Mouse (Mus musculus) brown adipose tissue, adult 24 weeks (tissue): ENCODE data around the gene Mrps23. TPM values are rescaled to one million over a fixed set of nuclear protein-coding genes. Genes with fewer than 3 reads are reported as not detected.
"Not testable (repeated sequence)": the region's sequence is repeated elsewhere in the genome, so short reads cannot be mapped to it uniquely, and the experiment has no call there.

Experiments used
- H3K27ac ChIP-seq: fragments of 200-500 bp; replicated peaks from 2 replicates; pipeline ENCODE4 v1.5.1; 2012; ENCODE audit warnings: low read depth, mild to moderate bottlenecking, low read length
- H3K4me1 ChIP-seq: fragments of 200-500 bp; 2 replicates; pipeline ENCODE4 v1.6.1; 2012; ENCODE audit warnings: low read length, mixed read lengths; ENCODE audit not compliant: control insufficient read depth, insufficient read depth, insufficient read length
- H3K4me3 ChIP-seq: fragments of 200-500 bp; 2 replicates; pipeline ENCODE4 v1.5.1; 2012; ENCODE audit warnings: low read depth, mild to moderate bottlenecking, low read length, moderate library complexity; ENCODE audit not compliant: insufficient read depth
- polyA plus RNA-seq: library from polyadenylated mRNA; stranded (reverse); fragments of >200 nt; gene quantifications from 2 replicates; pipeline ENCODE4 v1.2.4, GENCODE M21; 2012; ENCODE audit not compliant: missing spikeins, insufficient read depth, insufficient read length

Gene Mrps23
- polyA plus RNA-seq, 1 experiment: 192 TPM

DNA sequence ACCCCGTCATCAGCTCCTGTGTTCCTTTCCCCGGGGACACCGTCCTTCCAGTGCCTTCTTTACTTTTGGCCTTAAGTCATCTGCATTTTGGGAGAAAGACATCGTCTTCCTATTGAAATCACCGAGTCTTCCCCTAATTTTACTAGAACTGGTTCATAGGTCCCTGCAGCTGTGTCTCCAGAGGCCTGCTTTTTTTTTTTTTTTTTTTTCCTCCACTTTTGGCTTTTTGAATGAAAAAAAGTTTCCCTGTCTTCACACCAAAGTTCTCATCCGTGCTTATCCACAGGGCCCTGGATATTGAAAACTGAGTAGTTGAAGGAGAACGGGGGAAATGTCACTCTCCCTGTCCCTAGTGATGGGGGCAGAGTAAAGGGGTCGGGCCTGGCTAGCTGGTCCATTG, 16.0 kb upstream of the Mrps23 start:
- Histone ChIP-seq H3K4me1 (peaks cover 2% of the 10 kb centered on the region; the same call in 1 of the 2 replicates), H3K27ac (peak overlapping the region; percentile 70), H3K4me3 (peak overlapping the region; percentile 53)

DNA sequence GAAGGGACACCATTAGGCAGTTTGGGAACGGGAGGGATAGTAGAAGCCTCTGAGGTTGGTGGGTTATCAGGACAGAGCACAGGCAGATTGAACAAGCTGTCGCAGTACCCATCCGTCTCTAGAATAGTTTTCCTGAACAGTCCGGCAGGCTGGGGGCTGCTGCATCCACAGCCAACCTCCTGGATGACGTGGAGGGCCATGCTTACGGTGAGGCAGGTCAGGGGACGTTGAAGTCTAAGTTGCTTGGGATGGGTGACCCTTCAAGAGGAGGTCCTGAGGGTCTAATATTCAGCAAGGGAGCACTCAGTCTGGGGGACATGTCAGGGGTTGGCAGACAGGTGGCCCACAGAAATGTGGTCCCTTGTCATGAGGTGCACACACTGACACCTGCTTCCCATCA, 15.6 kb upstream of the Mrps23 start:
- no peak overlapping the region for H3K4me3 ChIP-seq
- no peak overlapping the region for H3K27ac ChIP-seq
- H3K4me1 ChIP-seq: peaks cover 2% of the 10 kb centered on the region; the same call in 1 of the 2 replicates

DNA sequence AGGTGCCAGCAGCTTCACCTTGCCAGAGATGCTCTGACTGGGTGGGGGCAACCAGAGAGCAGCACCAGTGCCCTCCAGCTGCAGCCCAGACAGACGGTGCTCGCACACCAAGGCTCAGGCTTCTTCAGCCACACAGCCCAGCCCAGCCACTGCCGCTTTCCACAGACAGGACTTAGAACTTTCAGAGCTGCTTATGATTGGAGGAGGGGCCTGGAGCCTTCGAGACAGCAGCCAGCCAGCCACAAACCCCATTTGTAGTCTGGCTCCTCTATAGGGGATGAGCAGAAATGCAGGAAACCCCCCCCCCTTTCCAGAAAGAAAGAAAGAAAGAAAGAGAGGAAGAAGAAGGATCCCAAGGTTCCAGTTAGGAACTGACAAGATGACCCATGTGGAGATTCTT, 11.6 kb upstream of the Mrps23 start:
- Histone ChIP-seq H3K4me1 (peaks cover 3% of the 10 kb centered on the region), H3K27ac (no peak overlapping the region), H3K4me3 (no peak overlapping the region)

DNA sequence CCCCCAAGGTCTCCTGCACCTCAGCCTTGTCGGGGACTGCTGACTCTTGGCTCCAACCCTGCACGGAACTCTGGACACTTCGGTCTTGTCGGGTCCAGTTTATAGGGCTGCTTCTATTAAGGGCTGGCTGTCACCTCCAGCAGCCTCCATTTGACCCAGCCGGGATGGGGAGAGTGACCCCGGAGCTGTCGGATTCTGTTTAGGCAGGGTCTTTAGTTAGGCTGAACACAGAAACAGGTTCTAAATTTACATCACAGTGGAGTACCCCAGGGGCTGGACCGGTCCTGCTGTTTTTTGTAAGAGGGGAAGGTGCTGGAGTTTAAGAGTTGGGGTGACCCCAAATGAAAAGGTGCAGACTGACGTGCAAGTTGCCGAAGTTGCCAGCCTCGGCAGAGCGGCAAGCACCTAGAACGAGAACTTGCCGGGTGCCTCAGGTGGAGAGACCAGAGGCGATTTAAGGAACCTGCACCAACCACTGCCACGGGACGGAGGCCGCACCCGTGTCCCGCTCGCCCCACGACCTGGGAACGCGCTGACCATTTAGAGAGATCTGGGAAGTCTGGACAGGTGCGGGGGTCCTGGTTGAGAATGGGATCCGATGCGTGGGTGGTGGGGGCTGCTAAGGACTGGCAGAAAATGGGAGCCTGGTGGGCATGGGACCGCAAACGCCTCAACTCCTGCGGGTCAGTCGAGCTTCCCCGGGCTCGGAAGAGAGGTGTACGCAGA, 10.9 kb upstream of the Mrps23 start:
- Histone ChIP-seq H3K4me3 (no peak overlapping the region), H3K27ac (no peak overlapping the region), H3K4me1 (peaks cover 3% of the 10 kb centered on the region)

DNA sequence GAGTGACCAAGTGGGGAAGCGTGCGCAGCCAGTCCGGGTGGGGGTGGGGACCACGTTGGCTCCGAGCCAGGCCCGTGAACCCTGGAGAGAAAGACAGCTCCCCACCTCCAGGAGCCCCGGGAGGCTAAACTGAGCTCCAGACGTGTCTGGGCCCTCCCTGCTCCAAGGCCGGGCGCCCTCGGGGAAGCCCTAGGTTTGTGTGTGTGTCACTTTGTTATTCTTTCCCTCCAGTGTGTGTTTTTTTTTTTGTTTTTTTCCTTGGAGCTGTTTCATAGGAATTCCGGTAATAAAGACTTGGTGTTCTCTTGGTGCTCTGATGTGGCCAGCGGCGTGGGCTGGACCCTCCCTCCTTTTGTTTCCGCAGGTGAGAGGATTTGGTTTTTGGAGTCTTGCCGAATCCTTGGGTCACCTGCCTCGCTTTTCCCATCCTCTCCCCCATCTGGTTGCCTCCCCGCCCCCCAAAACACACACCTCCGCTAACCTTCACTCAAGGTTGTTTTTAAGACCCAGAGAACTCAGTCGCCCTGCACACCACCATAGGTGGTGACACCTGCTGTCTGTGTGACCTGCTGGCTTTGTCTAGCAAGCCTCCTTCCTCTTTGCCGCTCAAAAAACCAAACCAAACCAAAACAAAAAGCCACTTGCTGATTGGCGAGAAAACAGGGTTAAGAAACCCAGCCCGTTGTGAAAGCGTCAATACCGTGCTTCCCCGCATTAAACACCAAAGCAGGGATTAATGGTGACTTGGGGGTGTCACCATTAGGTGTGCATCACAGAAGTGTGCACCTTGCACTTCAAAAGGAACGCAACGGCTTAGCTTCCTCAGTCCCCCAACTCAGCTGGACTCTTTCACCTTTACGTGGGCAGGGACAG, 10.1 kb upstream of the Mrps23 start:
- Histone ChIP-seq H3K27ac (no peak overlapping the region), H3K4me3 (peak overlapping the region; percentile 42), H3K4me1 (peaks cover 3% of the 10 kb centered on the region)

DNA sequence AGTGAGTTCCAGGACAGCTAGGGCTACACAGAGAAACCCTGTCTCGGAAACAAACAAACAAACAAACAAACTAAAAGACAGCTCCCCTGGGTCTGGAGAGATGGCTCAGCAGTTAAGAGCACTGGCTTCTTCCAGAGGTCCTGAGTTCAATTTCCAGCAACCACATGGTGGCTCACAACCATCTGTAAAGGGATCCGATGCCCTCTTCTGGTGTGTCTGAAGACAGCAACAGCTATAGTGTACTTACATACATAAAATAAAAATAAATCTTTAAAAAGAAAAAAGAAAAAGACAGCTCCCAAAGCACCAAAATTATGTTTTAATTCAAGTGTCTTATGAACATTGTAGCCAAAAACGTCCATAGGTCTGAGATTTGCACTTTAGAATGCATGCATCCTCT, 8.5 kb upstream of the Mrps23 start:
- not testable (repeated sequence) for H3K4me1 ChIP-seq, H3K4me3 ChIP-seq, H3K27ac ChIP-seq

DNA sequence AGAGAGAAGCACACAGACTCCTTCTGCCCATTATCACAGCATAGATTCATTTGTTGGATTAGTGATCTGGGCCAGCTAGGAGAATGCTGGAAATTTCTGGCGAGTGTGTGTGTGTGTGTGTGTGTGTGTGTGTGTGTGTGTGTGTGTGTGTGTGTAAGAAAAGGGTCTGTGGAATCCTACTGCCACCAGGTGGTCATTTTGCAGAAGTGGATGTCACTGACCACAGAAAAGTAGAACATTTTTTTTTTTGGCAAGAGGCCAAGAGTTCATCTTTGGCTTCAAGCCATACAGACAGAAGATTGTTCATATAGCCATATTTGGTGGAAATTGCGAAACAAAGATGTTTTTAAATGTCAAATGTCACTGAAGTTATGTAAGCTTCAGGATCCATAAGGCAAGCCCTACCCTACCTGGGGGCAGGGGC, 7.0 kb upstream of the Mrps23 start:
- H3K4me3 ChIP-seq: no peak overlapping the region
- peaks cover 3% of the 10 kb centered on the region for H3K4me1 ChIP-seq
- H3K27ac ChIP-seq: no peak overlapping the region

DNA sequence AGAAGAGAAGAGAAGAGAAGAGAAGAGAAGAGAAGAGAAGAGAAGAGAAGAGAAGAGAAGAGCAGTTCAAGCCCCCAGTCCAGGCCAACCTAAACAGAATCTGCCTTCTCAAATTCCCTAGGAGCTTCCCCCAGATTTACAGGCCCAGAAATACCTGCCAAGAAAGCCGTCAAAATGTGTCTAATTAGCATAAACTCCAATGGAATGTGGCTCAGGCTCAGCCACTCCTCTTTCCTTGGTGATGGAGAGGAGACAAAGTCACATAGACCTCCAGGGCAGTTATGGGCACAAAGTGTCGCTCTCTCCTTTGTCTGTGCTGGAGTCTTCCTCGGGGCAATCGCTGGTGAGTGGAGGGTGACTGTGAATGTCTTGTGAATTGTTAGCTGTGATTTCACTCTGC, 6.0 kb upstream of the Mrps23 start:
- H3K4me1 ChIP-seq: peaks cover 3% of the 10 kb centered on the region
- H3K27ac ChIP-seq: no peak overlapping the region
- no peak overlapping the region for H3K4me3 ChIP-seq

DNA sequence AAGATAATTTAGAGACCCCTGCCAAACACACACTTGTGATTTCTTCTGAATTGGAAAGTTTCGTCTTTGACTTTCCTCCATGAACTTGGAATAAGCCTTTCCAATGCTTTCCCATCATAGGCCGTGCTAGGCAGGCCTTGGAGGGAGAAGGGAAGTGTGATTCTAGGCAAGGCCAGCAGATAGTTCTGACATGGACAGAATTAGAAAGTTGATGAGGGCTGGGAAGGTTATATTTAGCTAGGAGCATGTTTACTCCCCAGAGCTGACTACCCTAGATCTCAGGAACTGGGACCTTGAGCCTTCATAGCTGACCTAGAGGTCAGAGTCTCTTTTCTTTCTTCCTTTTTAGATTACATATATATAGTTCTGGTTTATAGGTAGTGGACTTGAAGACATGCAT, 3.0 kb upstream of the Mrps23 start:
- Histone ChIP-seq H3K4me1 (peaks cover 5% of the 10 kb centered on the region), H3K4me3 (no peak overlapping the region), H3K27ac (no peak overlapping the region)

DNA sequence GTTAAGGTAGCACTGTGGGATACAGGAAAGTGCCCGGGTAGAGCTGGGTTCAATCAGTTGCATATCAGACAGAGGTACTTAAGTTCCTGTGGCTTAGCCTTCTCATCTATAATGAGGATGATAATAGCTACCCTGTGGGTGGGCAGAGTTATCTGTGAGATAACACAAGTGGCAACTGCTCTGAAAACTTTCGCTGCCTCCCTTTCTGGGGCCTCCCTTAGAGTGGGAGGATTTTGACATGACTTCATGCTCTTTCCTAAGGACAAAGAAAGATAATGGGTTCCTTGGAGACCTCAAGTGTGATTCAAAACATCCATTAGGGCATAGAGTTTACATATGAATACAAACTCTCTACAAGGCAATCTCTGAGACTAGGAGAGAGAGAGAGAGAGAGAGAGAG, 2.1 kb upstream of the Mrps23 start:
- Histone ChIP-seq H3K4me3 (no peak overlapping the region), H3K27ac (no peak overlapping the region), H3K4me1 (peaks cover 5% of the 10 kb centered on the region)

DNA sequence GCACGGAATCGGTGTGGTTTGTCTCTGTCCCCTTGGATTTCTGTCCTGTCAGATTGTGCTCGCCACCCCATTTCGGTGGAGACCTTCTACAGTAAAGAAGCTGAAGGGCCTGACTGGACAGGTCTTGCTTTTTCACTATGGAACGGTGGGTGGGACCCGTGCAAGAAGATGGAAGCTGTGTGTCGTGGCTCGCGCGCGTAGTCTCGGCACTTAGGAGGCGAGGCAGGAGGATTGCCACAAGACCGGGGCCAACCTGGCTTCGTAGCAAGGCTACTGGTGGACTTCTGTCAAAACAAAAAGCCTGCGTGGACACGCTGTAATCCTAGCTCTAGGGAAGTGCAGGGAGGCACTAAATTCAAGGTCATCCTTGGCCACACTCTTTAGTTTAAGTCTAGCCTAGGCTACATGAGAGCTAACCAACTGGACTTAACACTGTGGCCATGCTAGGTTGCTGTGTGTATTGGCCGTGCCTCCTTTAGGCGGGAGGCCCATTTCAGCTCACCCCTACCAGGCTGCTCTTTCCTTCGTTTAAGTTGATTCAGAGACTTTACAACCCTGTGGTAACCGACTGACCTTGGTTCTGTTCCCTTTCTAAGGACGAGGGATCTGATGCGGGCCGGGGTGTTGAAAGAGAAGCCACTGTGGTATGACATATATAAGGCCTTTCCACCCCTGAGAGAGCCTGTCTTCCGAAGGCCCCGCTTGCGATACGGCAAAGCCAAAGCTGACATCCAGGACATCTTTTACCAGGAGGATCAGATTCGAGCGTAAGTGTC, 593 bp downstream of the Mrps23 start:
- Histone ChIP-seq H3K27ac (peak overlapping the region; percentile 79), H3K4me1 (peaks cover 5% of the 10 kb centered on the region), H3K4me3 (peak overlapping the region; percentile 84)

DNA sequence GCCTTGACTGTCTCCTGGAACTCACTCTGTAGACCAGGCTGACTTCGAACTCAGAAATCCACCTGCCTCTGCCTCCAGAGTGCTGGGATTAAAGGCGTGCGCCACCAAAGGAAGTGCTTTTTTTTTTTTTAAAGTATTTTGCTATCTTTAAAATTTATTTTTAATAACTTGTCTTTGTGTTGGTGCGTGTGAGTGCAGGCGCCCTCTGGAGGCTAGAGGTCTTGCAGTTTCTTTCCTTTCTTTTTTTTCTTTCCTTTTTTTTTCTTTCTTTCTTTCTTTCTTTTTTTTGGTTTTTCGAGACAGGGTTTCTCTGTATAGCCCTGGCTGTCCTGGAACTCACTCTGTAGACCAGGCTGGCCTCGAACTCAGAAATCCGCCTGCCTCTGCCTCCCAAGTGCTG, 2.4 kb downstream of the Mrps23 start:
- H3K27ac ChIP-seq, H3K4me3 ChIP-seq, H3K4me1 ChIP-seq: not testable (repeated sequence)

DNA sequence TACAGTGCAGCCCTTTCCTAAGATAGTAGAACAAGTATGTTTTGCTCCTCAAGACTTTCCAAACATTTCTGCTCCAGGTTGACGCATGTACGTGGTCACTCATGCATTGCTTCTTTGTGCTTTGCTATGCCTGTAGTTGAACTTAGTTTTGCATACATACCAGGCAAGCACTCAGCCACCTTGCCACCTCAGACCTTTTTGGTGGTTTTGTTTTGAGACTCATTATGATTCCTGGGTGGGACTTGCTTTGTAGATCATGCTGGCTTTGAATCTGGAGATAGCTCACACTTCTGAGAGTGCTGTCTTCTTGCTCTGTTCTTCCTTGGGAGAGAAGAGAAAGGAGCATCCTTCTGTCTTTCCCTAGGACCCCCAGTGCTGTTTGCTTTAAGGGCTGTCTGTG, 3.5 kb downstream of the Mrps23 start:
- Histone ChIP-seq H3K4me1 (peaks cover 5% of the 10 kb centered on the region), H3K4me3 (no peak overlapping the region), H3K27ac (no peak overlapping the region)

DNA sequence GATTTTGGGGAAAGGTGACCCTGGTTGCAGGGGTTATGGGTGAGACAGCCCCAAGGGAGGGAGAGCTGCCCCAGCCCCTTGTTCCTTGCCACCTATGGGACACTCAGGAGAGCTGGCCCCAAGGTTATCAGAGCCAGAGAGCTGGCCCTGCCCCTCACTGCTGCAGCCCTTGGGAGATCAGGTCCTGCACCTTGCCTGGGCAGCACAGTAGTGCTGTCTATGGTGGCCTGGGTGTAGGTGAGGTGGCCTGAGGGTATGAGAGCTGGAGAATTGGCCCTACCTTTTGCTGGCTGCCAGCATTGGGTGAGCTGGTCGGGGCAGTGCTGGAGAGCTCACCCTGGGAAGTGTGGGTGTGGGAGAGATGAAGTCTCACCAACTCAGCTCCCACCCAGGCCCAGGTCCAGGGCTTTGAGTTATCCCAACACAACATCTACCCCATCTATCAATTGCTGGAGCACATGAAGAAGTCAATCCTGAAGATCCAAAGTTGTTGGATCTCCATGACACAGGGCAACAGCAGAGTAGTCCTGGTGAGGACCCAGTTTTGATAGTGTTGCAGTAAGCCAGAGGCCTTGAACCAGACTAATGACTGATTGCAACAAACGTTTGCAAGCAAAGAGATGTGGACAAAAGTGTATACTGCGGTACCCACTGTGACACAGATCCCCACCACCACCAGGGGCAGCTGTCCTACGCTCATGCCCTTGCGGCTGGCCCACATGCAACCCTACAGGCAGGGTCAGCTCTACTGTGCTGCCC, 7.8 kb downstream of the Mrps23 start:
- H3K4me1 ChIP-seq: no peaks in the 10 kb centered on the region
- no peak overlapping the region for H3K27ac ChIP-seq
- H3K4me3 ChIP-seq: no peak overlapping the region

DNA sequence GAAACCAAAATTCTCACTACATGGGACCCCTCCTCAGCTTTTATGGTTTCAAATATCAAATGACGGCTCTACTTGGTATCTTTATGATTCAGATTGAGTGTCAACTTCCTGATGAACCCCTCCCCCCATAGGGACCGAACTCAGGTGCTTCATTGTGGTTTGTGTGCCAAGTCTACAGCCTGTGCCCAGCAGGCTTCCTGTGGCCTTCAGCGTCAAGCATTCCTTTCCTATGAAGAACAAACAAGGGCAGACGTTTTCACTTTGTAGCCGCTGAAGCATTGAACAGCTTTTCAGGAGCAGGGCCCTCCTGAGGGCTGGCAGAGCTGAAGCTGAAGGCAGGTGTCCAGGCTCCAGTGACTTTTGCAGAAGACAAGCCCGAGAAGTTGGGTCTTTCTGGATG, 9.6 kb downstream of the Mrps23 start:
- Histone ChIP-seq H3K4me1 (no peaks in the 10 kb centered on the region), H3K4me3 (no peak overlapping the region), H3K27ac (no peak overlapping the region)
